Mouse (Mus musculus): ENCODE measurements around the gene Ints5. TPM values are rescaled to one million over a fixed set of nuclear protein-coding genes. Genes with fewer than 3 reads are reported as not detected.

Gene Ints5
- polyA plus RNA-seq, 1 experiment from 2014 or later = 47.7 TPM

DNA sequence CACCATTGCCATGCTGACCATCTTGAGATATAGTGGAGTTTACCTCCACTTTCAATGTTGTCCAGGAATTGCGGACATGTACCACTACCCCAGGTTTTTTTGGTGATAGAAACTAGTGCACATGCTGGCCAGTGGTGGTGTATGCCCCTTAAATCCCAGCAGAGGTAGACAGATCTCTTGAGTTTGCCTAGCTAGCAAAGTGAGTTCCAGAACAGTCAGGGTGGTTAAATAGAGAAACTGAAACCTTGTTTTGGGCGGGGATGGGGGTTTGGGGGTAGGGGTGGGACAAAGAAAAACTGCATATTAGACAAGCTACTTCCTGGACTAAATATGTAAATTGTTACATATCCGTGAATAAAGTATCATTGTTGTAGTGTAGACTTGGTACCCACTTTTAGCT is 26.2 kb downstream of the Ints5 start:
- Histone ChIP-seq H3K9ac (ENCODE audit: low read length) (no peak overlapping the region), H3K9me3 (ENCODE audit: control insufficient read depth, low read length) (no peaks in the 10 kb centered on the region), H3K36me3 (ENCODE audit: control insufficient read depth, insufficient read depth, low read length) (peaks cover 26% of the 10 kb centered on the region), H3K4me1 (replicated peaks; ENCODE audit: control insufficient read depth, insufficient read depth, low read length) (peaks cover 4% of the 10 kb centered on the region; the same call in 1 of the 2 replicates), H3K27ac (ENCODE audit: low read depth, low read length) (no peak overlapping the region), H3K27me3 (ENCODE audit: control insufficient read depth, insufficient read depth, low read length) (no peaks in the 10 kb centered on the region), H3K4me3 (ENCODE audit: low read depth, low read length) (no peak overlapping the region), H3K4me2 (ENCODE audit: low read depth, low read length, severe bottlenecking) (no peak overlapping the region)
- DNase-seq (ENCODE audit: low spot score) (no peak), ATAC-seq (replicated peaks; ENCODE audit: low FRiP score) (no peak)
- 95% methylated on average over 3 of the region's 3 CpGs for whole genome bisulfite sequencing

GRCm38 (mm10) chr19:8919684-8920072 is 26.9 kb downstream of the Ints5 start:
- H3K27ac ChIP-seq (ENCODE audit: low read depth, low read length) = peak overlapping the region; percentile 68
- WGBS = 76% methylated on average over 6 of the region's 6 CpGs
- H3K27me3 ChIP-seq (ENCODE audit: control insufficient read depth, insufficient read depth, low read length) = no peaks in the 10 kb centered on the region
- peak overlapping the region; percentile 93; the same call in 1 of the 2 replicates for H3K4me2 ChIP-seq (ENCODE audit: low read depth, low read length, severe bottlenecking)
- peak overlapping the region; percentile 77 for H3K9ac ChIP-seq (ENCODE audit: low read length)
- DNase-seq (ENCODE audit: low spot score) (no peak), ATAC-seq (replicated peaks; ENCODE audit: low FRiP score) (0 out of 2 replicates have a peak, but pooled peaks have one; percentile 17)
- peaks cover 19% of the 10 kb centered on the region for H3K36me3 ChIP-seq (ENCODE audit: control insufficient read depth, insufficient read depth, low read length)
- H3K4me1 ChIP-seq (replicated peaks; ENCODE audit: control insufficient read depth, insufficient read depth, low read length) = peaks cover 4% of the 10 kb centered on the region; the same call in 1 of the 2 replicates
- no peaks in the 10 kb centered on the region for H3K9me3 ChIP-seq (ENCODE audit: control insufficient read depth, low read length)
- H3K4me3 ChIP-seq (ENCODE audit: low read depth, low read length) = no peak overlapping the region; the same call in 1 of the 2 replicates

- H3K9me3 ChIP-seq (ENCODE audit: control insufficient read depth, low read length) = no peaks in the 10 kb centered on the region
- DNase-seq (ENCODE audit: low spot score) (peak; percentile 95), ATAC-seq (replicated peaks; ENCODE audit: low FRiP score) (peak; percentile 98)
- H3K4me3 ChIP-seq (ENCODE audit: low read depth, low read length) = peak within 1 kb of the TSS; percentile 89
- H3K36me3 ChIP-seq (ENCODE audit: control insufficient read depth, insufficient read depth, low read length) = peaks cover 14% of the 10 kb centered on the region
- peak within 1 kb of the TSS; percentile 93 for H3K4me2 ChIP-seq (ENCODE audit: low read depth, low read length, severe bottlenecking)
- H3K27me3 ChIP-seq (ENCODE audit: control insufficient read depth, insufficient read depth, low read length) = no peaks in the 10 kb centered on the region
- H3K9ac ChIP-seq (ENCODE audit: low read length) = peak within 1 kb of the TSS; percentile 77
- H3K4me1 ChIP-seq (replicated peaks; ENCODE audit: control insufficient read depth, insufficient read depth, low read length) = peaks cover 4% of the 10 kb centered on the region; the same call in 1 of the 2 replicates
- peak within 1 kb of the TSS; percentile 68 for H3K27ac ChIP-seq (ENCODE audit: low read depth, low read length)
- 3% methylated on average over 43 of the region's 50 CpGs for WGBS
Observed at GRCm38 (mm10) chr19:8920073-8920736, 27.4 kb downstream of the Ints5 start, which contains the start of gene B3gat3. B3gat3 (plus strand) TSS chr19:8920374.

GRCm38 (mm10) chr19:8920836-8921291 is 28.1 kb downstream of the Ints5 start:
- peak overlapping the region; percentile 89 for H3K4me3 ChIP-seq (ENCODE audit: low read depth, low read length)
- H3K9me3 ChIP-seq (ENCODE audit: control insufficient read depth, low read length) = no peaks in the 10 kb centered on the region
- no peak for DNase-seq (ENCODE audit: low spot score)
- peak overlapping the region; percentile 77 for H3K9ac ChIP-seq (ENCODE audit: low read length)
- peaks cover 7% of the 10 kb centered on the region for H3K36me3 ChIP-seq (ENCODE audit: control insufficient read depth, insufficient read depth, low read length)
- no peak for ATAC-seq (replicated peaks; ENCODE audit: low FRiP score)
- 2% methylated on average over 6 of the region's 6 CpGs for WGBS
- H3K27ac ChIP-seq (ENCODE audit: low read depth, low read length) = peak overlapping the region; percentile 68
- peak overlapping the region; percentile 93 for H3K4me2 ChIP-seq (ENCODE audit: low read depth, low read length, severe bottlenecking)
- peaks cover 4% of the 10 kb centered on the region; the same call in 1 of the 2 replicates for H3K4me1 ChIP-seq (replicated peaks; ENCODE audit: control insufficient read depth, insufficient read depth, low read length)
- no peaks in the 10 kb centered on the region for H3K27me3 ChIP-seq (ENCODE audit: control insufficient read depth, insufficient read depth, low read length)

GRCm38 (mm10) chr19:8921741-8922140 is 28.9 kb downstream of the Ints5 start:
- Histone ChIP-seq H3K4me2 (ENCODE audit: low read depth, low read length, severe bottlenecking) (no peak overlapping the region), H3K9me3 (ENCODE audit: control insufficient read depth, low read length) (no peaks in the 10 kb centered on the region), H3K27ac (ENCODE audit: low read depth, low read length) (no peak overlapping the region), H3K4me1 (replicated peaks; ENCODE audit: control insufficient read depth, insufficient read depth, low read length) (peaks cover 4% of the 10 kb centered on the region; the same call in 1 of the 2 replicates), H3K27me3 (ENCODE audit: control insufficient read depth, insufficient read depth, low read length) (no peaks in the 10 kb centered on the region), H3K36me3 (ENCODE audit: control insufficient read depth, insufficient read depth, low read length) (no peaks in the 10 kb centered on the region), H3K4me3 (ENCODE audit: low read depth, low read length) (no peak overlapping the region), H3K9ac (ENCODE audit: low read length) (no peak overlapping the region)
- 77% methylated on average over 9 of the region's 9 CpGs for WGBS
- ATAC-seq (replicated peaks; ENCODE audit: low FRiP score) (no peak), DNase-seq (ENCODE audit: low spot score) (no peak)

- DNase-seq (ENCODE audit: low spot score) = no peak
- H3K9ac ChIP-seq (ENCODE audit: low read length) = no peak overlapping the region
- H3K27ac ChIP-seq (ENCODE audit: low read depth, low read length) = no peak overlapping the region
- H3K36me3 ChIP-seq (ENCODE audit: control insufficient read depth, insufficient read depth, low read length) = no peaks in the 10 kb centered on the region; the same call in 1 of the 2 replicates
- H3K4me3 ChIP-seq (ENCODE audit: low read depth, low read length) = no peak overlapping the region
- no peaks in the 10 kb centered on the region for H3K9me3 ChIP-seq (ENCODE audit: control insufficient read depth, low read length)
- ATAC-seq (replicated peaks; ENCODE audit: low FRiP score) = no peak
- no peak overlapping the region for H3K4me2 ChIP-seq (ENCODE audit: low read depth, low read length, severe bottlenecking)
- no peaks in the 10 kb centered on the region for H3K27me3 ChIP-seq (ENCODE audit: control insufficient read depth, insufficient read depth, low read length)
- WGBS = 94% methylated on average over 2 of the region's 2 CpGs
- peaks cover 11% of the 10 kb centered on the region; the same call in 1 of the 2 replicates for H3K4me1 ChIP-seq (replicated peaks; ENCODE audit: control insufficient read depth, insufficient read depth, low read length)
Observed at GRCm38 (mm10) chr19:8926766-8927165, 34.0 kb downstream of the Ints5 start.

GRCm38 (mm10) chr19:8927891-8928525 is 35.2 kb downstream of the Ints5 start:
- peaks cover 11% of the 10 kb centered on the region; the same call in 1 of the 2 replicates for H3K4me1 ChIP-seq (replicated peaks; ENCODE audit: control insufficient read depth, insufficient read depth, low read length)
- no peak overlapping the region for H3K27ac ChIP-seq (ENCODE audit: low read depth, low read length)
- H3K4me2 ChIP-seq (ENCODE audit: low read depth, low read length, severe bottlenecking) = no peak overlapping the region
- H3K9me3 ChIP-seq (ENCODE audit: control insufficient read depth, low read length) = no peaks in the 10 kb centered on the region
- DNase-seq (ENCODE audit: low spot score) (no peak), ATAC-seq (replicated peaks; ENCODE audit: low FRiP score) (no peak)
- no peaks in the 10 kb centered on the region; the same call in 1 of the 2 replicates for H3K36me3 ChIP-seq (ENCODE audit: control insufficient read depth, insufficient read depth, low read length)
- H3K4me3 ChIP-seq (ENCODE audit: low read depth, low read length) = no peak overlapping the region
- no peak overlapping the region for H3K9ac ChIP-seq (ENCODE audit: low read length)
- no peaks in the 10 kb centered on the region for H3K27me3 ChIP-seq (ENCODE audit: control insufficient read depth, insufficient read depth, low read length)
- WGBS = 88% methylated on average over 12 of the region's 12 CpGs

DNA sequence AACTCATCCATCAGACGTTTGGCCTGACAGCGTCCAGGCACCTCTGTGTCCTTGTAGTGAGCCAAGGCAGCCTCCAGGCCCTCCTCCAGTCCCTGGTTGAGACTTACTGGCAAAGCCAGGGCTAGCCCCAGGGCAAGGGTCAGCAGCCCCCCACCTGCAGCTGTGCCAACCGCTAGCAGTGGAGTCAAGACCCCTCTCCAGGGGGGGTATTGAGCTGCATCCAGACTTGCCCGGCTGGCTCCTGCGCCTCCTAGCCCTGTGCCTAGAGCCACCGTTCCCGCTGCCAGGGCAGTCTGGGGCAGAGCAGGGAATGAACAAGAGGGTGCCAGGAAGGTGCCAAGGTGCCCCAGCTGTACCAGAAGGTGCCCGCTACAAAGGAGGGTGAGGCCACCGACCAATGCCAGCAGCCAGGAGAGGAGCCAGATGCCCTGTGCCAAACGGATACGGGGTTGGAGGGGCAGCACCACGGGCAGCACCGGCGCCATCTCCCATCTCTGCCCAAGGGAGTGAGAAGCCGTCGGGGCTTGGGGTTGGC is 36.0 kb downstream of the Ints5 start:
- peak overlapping the region; percentile 64 for H3K4me3 ChIP-seq (ENCODE audit: low read depth, low read length)
- ATAC-seq (replicated peaks; ENCODE audit: low FRiP score) (peak; percentile 16; the same call in 1 of the 2 replicates), DNase-seq (ENCODE audit: low spot score) (no peak)
- H3K27me3 ChIP-seq (ENCODE audit: control insufficient read depth, insufficient read depth, low read length) = no peaks in the 10 kb centered on the region
- 17% methylated on average over 16 of the region's 16 CpGs for WGBS
- no peaks in the 10 kb centered on the region for H3K9me3 ChIP-seq (ENCODE audit: control insufficient read depth, low read length)
- peak overlapping the region; percentile 79; the same call in 1 of the 2 replicates for H3K9ac ChIP-seq (ENCODE audit: low read length)
- no peaks in the 10 kb centered on the region; the same call in 1 of the 2 replicates for H3K36me3 ChIP-seq (ENCODE audit: control insufficient read depth, insufficient read depth, low read length)
- peaks cover 11% of the 10 kb centered on the region; the same call in 1 of the 2 replicates for H3K4me1 ChIP-seq (replicated peaks; ENCODE audit: control insufficient read depth, insufficient read depth, low read length)
- 0 out of 2 replicates have a peak overlapping the region, but pooled peaks have one; percentile 18 for H3K27ac ChIP-seq (ENCODE audit: low read depth, low read length)
- peak overlapping the region; percentile 86; the same call in 1 of the 2 replicates for H3K4me2 ChIP-seq (ENCODE audit: low read depth, low read length, severe bottlenecking)

Data from forebrain, embryonic 11.5 days (tissue).